Mouse (Mus musculus) liver, adult 2 months (tissue): ENCODE data around the gene Olfr1202. TPM values are rescaled to one million over a fixed set of nuclear protein-coding genes. Genes with fewer than 3 reads are reported as not detected.

Source experiments
- DNase-seq: peaks from one replicate; pipeline ENCODE4 v3.0.0-alpha.2; 2011; ENCODE audit warnings: low read depth, low spot score; ENCODE audit errors: extremely low read depth
- H3K27ac ChIP-seq: fragments of 200-500 bp; replicated peaks from 2 replicates; pipeline ENCODE4 v1.5.1; 2012; ENCODE audit warnings: low read depth, mild to moderate bottlenecking, control low read depth, inconsistent platforms, low read length; ENCODE audit not compliant: insufficient read depth
- H3K27me3 ChIP-seq: fragments of 200-500 bp; 2 replicates; pipeline ENCODE4 v1.6.1; 2012; ENCODE audit warnings: mild to moderate bottlenecking, moderate library complexity, low read length, inconsistent platforms; ENCODE audit not compliant: control insufficient read depth, insufficient read depth
- H3K36me3 ChIP-seq: fragments of 200-500 bp; 2 replicates; pipeline ENCODE4 v1.6.1; 2012; ENCODE audit warnings: low read length, inconsistent platforms; ENCODE audit not compliant: control insufficient read depth, insufficient read depth
- H3K4me1 ChIP-seq: fragments of 200-500 bp; 2 replicates; pipeline ENCODE4 v1.6.1; 2011; ENCODE audit warnings: low read length; ENCODE audit not compliant: control insufficient read depth, insufficient read depth
- H3K4me3 ChIP-seq: fragments of 200-500 bp; 2 replicates; pipeline ENCODE4 v1.5.1; 2011; ENCODE audit warnings: low read depth, mild to moderate bottlenecking, control low read depth, low read length, moderate library complexity; ENCODE audit not compliant: insufficient read depth
- H3K79me2 ChIP-seq: fragments of 200-500 bp; 2 replicates; pipeline ENCODE4 v1.6.1; 2012; ENCODE audit warnings: inconsistent platforms, mild to moderate bottlenecking, low read length, moderate library complexity; ENCODE audit not compliant: control insufficient read depth, insufficient read depth
- H3K9ac ChIP-seq: fragments of 200-500 bp; 2 replicates; pipeline ENCODE4 v1.6.1; 2012; ENCODE audit warnings: low read depth, mild to moderate bottlenecking, control low read depth, inconsistent platforms, low read length
- CTCF ChIP-seq: fragments of 200-500 bp; IDR thresholded peaks from 2 replicates; pipeline ENCODE4 v1.5.1; 2011; ENCODE audit warnings: low read depth, low read length, control low read depth
- POLR2A ChIP-seq: fragments of 200-500 bp; IDR thresholded peaks from 2 replicates; pipeline ENCODE4 v1.6.1; 2011; ENCODE audit warnings: low read length, control low read depth; ENCODE audit not compliant: insufficient read depth; ENCODE audit errors: extremely low read depth
- WGBS: fragments of 180-500 bp; shearing (Covaris S2); methylation state at CpG from one replicate; pipeline ENCODE4 v1.1.7; 2018; 5-methylcytosine and 5-hydroxymethylcytosine counted together
- polyA plus RNA-seq: library from polyadenylated mRNA; depleted of rRNA; stranded (reverse); fragments of >200 nt; gene quantifications from 2 replicates; pipeline ENCODE4 v1.2.3, GENCODE M21; 2012; rRNA removed
- total RNA-seq: library from RNA; depleted of rRNA; stranded (reverse); fragments of >200 nt; gene quantifications from 2 replicates; pipeline ENCODE4 v1.2.3, GENCODE M21; 2014; rRNA removed

Gene Olfr1202
- total RNA-seq: not detected in 2 replicates
- not detected in 2 replicates for polyA plus RNA-seq

DNA sequence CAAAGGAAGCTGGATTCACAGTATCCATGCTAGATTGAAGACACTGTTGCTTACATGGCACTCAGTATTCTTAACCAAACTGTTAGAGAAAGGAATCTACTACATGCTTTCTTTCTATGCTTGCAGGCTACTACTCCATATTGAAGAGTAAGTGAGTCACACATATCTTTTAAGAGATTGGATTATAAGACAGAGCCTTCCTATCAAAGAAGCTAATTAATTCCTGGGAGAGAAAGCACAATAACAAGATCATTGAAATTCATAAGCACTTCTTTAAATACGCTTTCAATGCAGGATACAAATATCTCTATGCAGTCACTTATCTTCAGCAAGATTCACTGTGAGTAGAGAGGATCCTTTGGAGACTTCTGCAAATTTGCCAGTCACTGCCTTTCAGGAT is at the start of gene Olfr1202:
Gene Olfr1202, plus strand, starts transcription at position 301 of the 400 bp plus-strand sequence.
- no peak for TF ChIP-seq POLR2A
- no peak for TF ChIP-seq CTCF

DNA sequence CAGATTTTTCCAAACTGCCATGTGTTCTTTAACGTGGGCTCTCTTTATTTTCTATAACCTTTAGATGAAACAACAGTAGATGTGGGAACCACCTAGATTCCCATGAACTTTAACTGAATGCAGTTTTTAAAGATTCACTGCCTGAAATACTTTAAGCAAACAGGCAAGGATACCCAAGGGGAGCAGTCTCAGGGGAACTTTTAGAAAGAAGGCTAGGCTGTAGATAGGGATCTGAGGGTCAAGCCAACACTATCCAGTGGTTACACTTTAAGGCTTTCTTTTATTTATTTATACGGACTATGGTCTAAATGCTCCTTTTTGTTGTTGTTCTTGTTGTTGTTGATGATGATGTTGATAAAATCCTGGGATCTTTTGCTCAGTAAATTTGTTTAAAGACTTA is 43.9 kb upstream of the Olfr1202 start, which contains the start of gene Olfr1200:
Gene Olfr1200, minus strand, starts transcription at position 101 of the 400 bp plus-strand sequence.
- no peak within 1 kb of the TSS for H3K9ac ChIP-seq
- no peak within 1 kb of the TSS for H3K4me3 ChIP-seq
- H3K36me3 ChIP-seq: no peaks in the 10 kb centered on the region
- no peaks in the 10 kb centered on the region for H3K27me3 ChIP-seq
- no peak for TF ChIP-seq CTCF
- no peak for TF ChIP-seq POLR2A
- no peaks in the 10 kb centered on the region for H3K4me1 ChIP-seq
- H3K79me2 ChIP-seq: no peaks in the 10 kb centered on the region
- 66% methylated on average over 2 of the region's 2 CpGs for WGBS
- no peak within 1 kb of the TSS for H3K27ac ChIP-seq
- no peak for DNase-seq

More for the DNA sequence above, at the start of gene Olfr1202:
- no peak within 1 kb of the TSS for H3K4me3 ChIP-seq
- H3K4me1 ChIP-seq: no peaks in the 10 kb centered on the region
- H3K79me2 ChIP-seq: no peaks in the 10 kb centered on the region
- 58% methylated on average over 1 of the region's 1 CpGs for whole genome bisulfite sequencing
- H3K36me3 ChIP-seq: no peaks in the 10 kb centered on the region
- H3K27ac ChIP-seq: no peak within 1 kb of the TSS
- no peak for DNase-seq
- no peaks in the 10 kb centered on the region for H3K27me3 ChIP-seq
- no peak within 1 kb of the TSS for H3K9ac ChIP-seq

DNA sequence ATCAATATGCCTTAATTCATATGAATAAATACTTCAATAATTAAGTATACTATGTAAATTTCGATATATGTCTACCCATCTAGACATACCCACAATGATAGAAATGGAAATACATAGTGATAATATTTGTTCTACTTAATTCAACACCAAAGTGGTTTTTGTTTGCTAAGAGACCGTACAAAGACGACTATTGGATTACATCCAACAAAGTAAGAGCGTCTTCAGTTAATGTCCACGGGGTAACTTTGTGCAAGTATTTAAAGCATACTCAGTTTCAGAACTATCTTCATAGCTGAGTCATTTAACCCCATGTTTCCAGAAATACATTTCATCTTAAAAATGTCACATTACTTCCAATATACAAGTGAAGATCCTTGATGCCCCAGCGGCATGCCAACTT is 21.6 kb upstream of the Olfr1202 start, which contains the start of gene Olfr1201:
Gene Olfr1201, plus strand, starts transcription at position 301 of the 400 bp plus-strand sequence.
- no peaks in the 10 kb centered on the region for H3K27me3 ChIP-seq
- DNase-seq: no peak
- no peaks in the 10 kb centered on the region for H3K4me1 ChIP-seq
- H3K36me3 ChIP-seq: no peaks in the 10 kb centered on the region
- no peaks in the 10 kb centered on the region for H3K79me2 ChIP-seq
- H3K27ac ChIP-seq: no peak within 1 kb of the TSS
- 77% methylated on average over 6 of the region's 6 CpGs for WGBS
- H3K9ac ChIP-seq: no peak within 1 kb of the TSS
- TF ChIP-seq CTCF: no peak
- no peak for TF ChIP-seq POLR2A
- H3K4me3 ChIP-seq: no peak within 1 kb of the TSS

DNA sequence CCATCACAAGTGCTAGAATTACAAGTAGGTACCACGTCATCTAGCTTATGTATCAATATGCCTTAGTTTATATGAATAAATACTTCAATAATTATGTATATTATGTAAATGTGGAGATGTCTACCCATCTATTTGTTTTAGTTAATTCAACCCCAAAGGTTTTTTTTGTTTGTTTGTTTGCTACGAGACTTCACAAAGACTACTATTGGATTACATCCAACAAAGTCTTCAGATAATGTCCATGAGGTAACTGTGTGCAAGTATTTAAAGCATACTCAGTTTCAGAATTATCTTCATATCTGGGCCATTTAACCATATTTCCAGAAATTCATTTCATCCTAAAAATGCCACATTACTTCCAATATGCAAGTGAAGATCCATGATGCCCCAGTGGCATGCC is 15.1 kb downstream of the Olfr1202 start, which contains the start of gene Olfr1205:
Gene Olfr1205, plus strand, starts transcription at position 301 of the 400 bp plus-strand sequence.
- Histone ChIP-seq H3K36me3 (no peaks in the 10 kb centered on the region), H3K27ac (no peak within 1 kb of the TSS), H3K4me3 (no peak within 1 kb of the TSS), H3K27me3 (no peaks in the 10 kb centered on the region), H3K4me1 (no peaks in the 10 kb centered on the region), H3K9ac (no peak within 1 kb of the TSS), H3K79me2 (no peaks in the 10 kb centered on the region)
- TF ChIP-seq POLR2A (no peak), CTCF (no peak)
- 75% methylated on average over 2 of the region's 2 CpGs for WGBS
- DNase-seq: no peak

DNA sequence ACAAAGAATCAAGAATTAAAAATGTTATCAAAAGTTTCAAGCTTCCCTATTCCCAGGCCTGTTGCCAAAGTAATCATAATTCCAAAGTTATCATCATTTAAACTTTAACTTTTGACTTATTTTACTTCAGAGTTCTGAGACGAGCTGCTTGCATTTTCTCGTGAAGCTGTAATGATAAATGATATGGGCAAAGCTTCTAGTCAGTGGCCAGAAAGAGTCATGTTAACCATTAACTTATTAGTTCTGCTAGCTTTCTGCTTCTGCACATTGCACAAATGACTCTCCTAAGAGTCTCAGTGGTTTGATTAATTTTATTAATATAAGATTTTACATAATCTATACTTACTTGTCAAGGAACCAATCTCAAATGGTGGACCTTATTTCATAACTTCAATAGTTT is 24.2 kb downstream of the Olfr1202 start:
- DNase-seq: peak; percentile 11
- H3K27me3 ChIP-seq: no peaks in the 10 kb centered on the region

DNA sequence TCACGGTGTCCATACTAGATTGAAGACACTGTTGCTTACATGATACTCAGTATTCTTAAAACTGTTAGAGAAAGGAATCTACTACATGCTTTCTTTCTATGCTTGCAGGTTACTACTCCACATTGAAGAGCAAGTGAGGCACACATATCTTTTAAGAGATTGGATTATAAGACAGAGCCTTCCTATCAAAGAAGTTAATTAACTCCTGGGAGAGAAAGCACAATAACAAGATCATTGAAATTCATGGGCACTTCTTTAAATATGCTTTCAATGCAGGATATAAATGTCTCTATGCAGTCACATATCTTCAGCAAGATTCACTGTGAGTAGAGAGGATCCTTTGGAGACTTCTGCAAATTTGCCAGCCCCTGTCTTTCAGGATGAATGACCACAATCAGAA is 34.7 kb downstream of the Olfr1202 start, which contains the start of gene Olfr1204:
Gene Olfr1204, plus strand, starts transcription at position 301 of the 400 bp plus-strand sequence.
- WGBS: 77% methylated on average over 1 of the region's 1 CpGs
- Histone ChIP-seq H3K27ac (no peak within 1 kb of the TSS), H3K79me2 (no peaks in the 10 kb centered on the region), H3K4me3 (no peak within 1 kb of the TSS), H3K9ac (no peak within 1 kb of the TSS), H3K27me3 (no peaks in the 10 kb centered on the region), H3K4me1 (no peaks in the 10 kb centered on the region), H3K36me3 (no peaks in the 10 kb centered on the region)
- DNase-seq: no peak
- no peak for TF ChIP-seq POLR2A
- TF ChIP-seq CTCF: no peak

More for the DNA sequence above, 24.2 kb downstream of the Olfr1202 start:
- H3K4me1 ChIP-seq: no peaks in the 10 kb centered on the region
- TF ChIP-seq CTCF (no peak), POLR2A (no peak)
- no peak overlapping the region for H3K4me3 ChIP-seq
- no peak overlapping the region for H3K27ac ChIP-seq
- 41% methylated on average over 2 of the region's 2 CpGs for WGBS
- no peak overlapping the region for H3K9ac ChIP-seq
- H3K36me3 ChIP-seq: no peaks in the 10 kb centered on the region
- H3K79me2 ChIP-seq: no peaks in the 10 kb centered on the region
